Mouse (Mus musculus) central nervous system, embryonic 11.5 days (tissue): ENCODE data around the gene Clec11a. TPM values are rescaled to one million over a fixed set of nuclear protein-coding genes. Genes with fewer than 3 reads are reported as not detected.

Experiments
- polyA plus RNA-seq: library from polyadenylated mRNA; depleted of rRNA; stranded (reverse); fragments of >200 nt; gene quantifications from 2 replicates; pipeline ENCODE4 v1.2.3, GENCODE M21; 2012; rRNA removed

Gene Clec11a
- 1.2 and 1.5 TPM in 2 replicates for polyA plus RNA-seq

DNA sequence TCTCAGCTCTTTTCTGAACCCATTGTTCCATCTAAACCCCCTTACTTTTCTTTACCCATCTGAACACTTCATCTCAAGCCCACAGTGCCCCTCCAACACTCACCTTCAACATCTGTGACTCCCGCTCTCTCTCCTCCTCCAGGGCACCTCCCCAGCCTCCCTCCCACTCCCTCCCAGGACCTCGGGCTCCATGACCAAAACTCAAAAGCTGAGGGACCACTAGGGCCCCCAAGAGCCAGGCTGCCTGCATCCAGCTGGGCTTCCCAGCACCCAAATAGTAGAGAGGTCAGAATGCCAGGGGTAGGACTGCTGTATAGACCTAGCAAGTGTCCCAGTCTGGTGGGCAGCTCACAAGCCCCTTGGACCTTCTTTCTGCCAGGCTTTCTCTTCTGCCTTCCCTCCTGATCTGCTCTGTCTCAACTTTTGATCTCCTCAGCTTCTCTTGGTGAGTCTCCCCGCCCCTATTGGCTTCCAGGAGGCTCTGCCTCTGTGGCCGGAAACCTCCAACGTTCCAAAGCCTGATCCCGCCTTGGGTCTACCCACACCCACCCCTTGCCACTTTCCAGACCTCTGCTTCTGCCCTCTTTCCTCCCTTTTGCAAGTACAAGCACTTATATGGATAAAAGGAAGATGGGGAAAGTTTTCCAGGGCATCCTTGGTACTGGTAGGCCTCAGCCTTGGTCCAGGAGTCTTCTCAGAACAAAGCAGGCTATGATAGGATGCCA lies at the start of gene Clec11a:
TSS of gene Clec11a (minus strand) at position 387 of the 725 bp plus-strand sequence.

DNA sequence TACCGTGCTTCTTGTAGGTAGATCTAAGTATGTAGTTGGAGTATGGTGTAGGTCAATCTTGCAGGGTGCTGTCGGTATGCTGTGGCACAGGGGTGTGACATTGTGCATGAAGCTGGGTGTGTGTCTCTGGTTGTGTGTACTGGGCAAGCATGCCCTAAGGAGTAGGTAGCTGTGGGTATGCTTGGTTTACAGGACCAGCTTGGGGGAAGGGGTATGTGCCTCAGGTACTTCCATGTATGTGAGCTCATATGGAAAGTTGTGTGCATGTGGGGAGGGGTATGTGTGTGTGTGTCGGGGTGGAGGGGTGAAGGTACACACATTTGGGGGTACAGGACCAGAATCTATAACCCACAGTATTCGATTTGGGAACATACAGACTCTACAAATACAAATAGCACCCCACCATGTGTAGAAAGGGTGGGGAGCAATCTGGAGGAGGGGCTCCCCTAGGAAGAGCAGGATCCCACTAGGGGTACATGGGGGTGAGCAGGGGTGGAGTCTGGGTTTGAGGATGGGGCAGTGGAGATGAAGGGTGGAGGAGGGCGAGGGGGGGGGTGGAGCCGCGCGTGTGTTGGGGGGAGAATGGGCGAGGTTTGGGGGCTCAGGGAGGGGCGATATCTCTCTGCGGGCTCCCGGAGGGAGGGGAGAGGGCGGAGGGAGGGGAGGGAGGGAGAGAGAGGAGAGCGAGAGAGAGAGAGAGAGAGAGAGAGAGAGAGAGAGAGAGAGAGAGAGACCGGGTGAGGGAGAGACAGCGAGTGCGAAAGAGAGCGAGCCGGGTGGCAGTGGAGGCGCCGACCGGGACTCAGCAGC lies 3.0 kb upstream of the Clec11a start, which contains the start of gene Shank1:
TSS of gene Shank1 (plus strand) at position 779 of the 810 bp plus-strand sequence.

DNA sequence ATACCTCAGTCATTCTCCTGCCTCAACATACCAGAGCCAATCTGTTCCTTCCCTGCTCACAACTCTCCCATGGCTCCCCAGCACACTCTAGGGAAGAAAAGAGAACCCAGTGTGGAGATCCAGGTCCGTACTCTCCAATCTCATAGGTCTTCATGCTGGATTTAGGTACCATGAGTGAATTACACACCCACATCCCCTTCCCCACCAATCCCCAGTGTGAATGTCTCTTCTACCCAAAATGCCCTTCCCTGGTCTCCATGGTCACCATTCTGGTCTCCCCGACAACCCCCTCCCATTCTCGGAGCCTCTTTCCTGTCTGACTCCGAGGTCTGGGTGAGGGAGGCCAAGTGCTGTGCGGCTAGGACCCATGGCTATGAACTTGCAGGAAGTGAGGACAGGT lies 45.6 kb downstream of the Clec11a start, which contains the start of gene Gm15517:
TSS of gene Gm15517 (plus strand) at position 301 of the 400 bp plus-strand sequence.

DNA sequence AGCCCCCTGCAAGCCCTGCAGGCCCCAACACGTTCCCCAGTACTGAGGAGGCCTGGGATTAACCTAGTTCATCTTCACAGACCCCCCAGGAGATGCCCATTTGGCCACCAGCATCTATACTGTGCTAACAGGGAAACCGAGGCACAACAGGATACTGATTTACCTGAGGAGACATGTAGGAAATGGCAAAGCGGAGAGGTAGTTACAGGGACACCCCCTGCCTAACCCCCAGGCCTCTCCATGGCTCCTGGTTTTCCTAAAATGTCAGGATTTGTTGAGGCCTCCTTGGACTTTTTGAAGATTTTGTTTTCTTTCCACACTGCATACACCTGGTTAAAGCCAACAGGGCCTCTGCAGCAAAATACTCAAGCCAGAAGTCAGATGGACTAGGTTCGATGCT lies 49.4 kb downstream of the Clec11a start, which contains the start of gene Acp4:
TSS of gene Acp4 (minus strand) at position 101 of the 400 bp plus-strand sequence.

Other genes with a start within 250 kb of the Clec11a start
- gene Klk1b21, start 204.6 kb downstream of the Clec11a start, polyA plus RNA-seq, result not detected in 2 replicates
- gene Klk1b22, start 194.2 kb downstream of the Clec11a start, polyA plus RNA-seq, result not detected in 2 replicates
- gene Klk1b16, start 170.1 kb downstream of the Clec11a start, polyA plus RNA-seq, result not detected in 2 replicates
- 0.07 and 0.10 TPM in 2 replicates for gene Klk1b24, start 118.7 kb downstream of the Clec11a start, polyA plus RNA-seq
- gene Klk1b3, start 108.7 kb downstream of the Clec11a start, polyA plus RNA-seq, result not detected in 2 replicates
- gene Klk1b4, start 99.5 kb downstream of the Clec11a start, polyA plus RNA-seq, result not detected in 2 replicates
- gene Klk1b5, start 91.0 kb downstream of the Clec11a start, polyA plus RNA-seq, result not detected in 2 replicates
- 0.17 TPM in 1 of 2 replicates, not detected in the other for gene Klk1, start 81.5 kb downstream of the Clec11a start, polyA plus RNA-seq
- not detected in 2 replicates for gene Gm36864, start 70.7 kb downstream of the Clec11a start, polyA plus RNA-seq
- gene 1700028J19Rik, start 60.2 kb downstream of the Clec11a start, polyA plus RNA-seq, result 0.86 and 1.6 TPM in 2 replicates
- 151 and 244 TPM in 2 replicates for gene 2410002F23Rik, start 60.2 kb downstream of the Clec11a start, polyA plus RNA-seq
- gene Acp4, start 49.5 kb downstream of the Clec11a start, polyA plus RNA-seq, result not detected in 2 replicates
- gene Gm15517, start 45.5 kb downstream of the Clec11a start, polyA plus RNA-seq, result 0.78 TPM in 1 of 2 replicates, not detected in the other
- 7.0 and 8.0 TPM in 2 replicates for gene Shank1, start 3.4 kb upstream of the Clec11a start, polyA plus RNA-seq
- gene Syt3, start 77.2 kb upstream of the Clec11a start, polyA plus RNA-seq, result 1.9 and 2.4 TPM in 2 replicates
- gene 1700008O03Rik, start 78.9 kb upstream of the Clec11a start, polyA plus RNA-seq, result 2.5 and 6.3 TPM in 2 replicates
- gene Lrrc4b, start 122.1 kb upstream of the Clec11a start, polyA plus RNA-seq, result 62.6 and 90.8 TPM in 2 replicates
- gene Aspdh, start 158.5 kb upstream of the Clec11a start, polyA plus RNA-seq, result 7.5 and 7.7 TPM in 2 replicates
- gene Josd2, start 161.1 kb upstream of the Clec11a start, polyA plus RNA-seq, result 91.6 and 95.2 TPM in 2 replicates
- gene Emc10, start 189.6 kb upstream of the Clec11a start, polyA plus RNA-seq, result 102 and 117 TPM in 2 replicates
- 28.7 and 40.6 TPM in 2 replicates for gene Fam71e1, start 189.7 kb upstream of the Clec11a start, polyA plus RNA-seq
- 0.01 TPM in 1 of 2 replicates, not detected in the other for gene Mybpc2, start 217.8 kb upstream of the Clec11a start, polyA plus RNA-seq
- gene Spib, start 225.2 kb upstream of the Clec11a start, polyA plus RNA-seq, result 0.07 and 0.09 TPM in 2 replicates
- 107 and 108 TPM in 2 replicates for gene Pold1, start 241.9 kb upstream of the Clec11a start, polyA plus RNA-seq
- gene Nr1h2, start 247.0 kb upstream of the Clec11a start, polyA plus RNA-seq, result 76.6 and 80.4 TPM in 2 replicates